Mouse (Mus musculus) liver, adult 2 months (tissue): ENCODE data around the gene Hnf1a.

ENCODE experiments used
- CTCF ChIP-seq: fragments of 200-500 bp; IDR thresholded peaks from 2 replicates; pipeline ENCODE4 v1.5.1; 2011; ENCODE audit warnings: low read depth, low read length, control low read depth
- POLR2A ChIP-seq: fragments of 200-500 bp; IDR thresholded peaks from 2 replicates; pipeline ENCODE4 v1.6.1; 2011; ENCODE audit warnings: low read length, control low read depth; ENCODE audit not compliant: insufficient read depth; ENCODE audit errors: extremely low read depth

GRCm38 (mm10) chr5:114949812-114950211 is 21.1 kb downstream of the Hnf1a start:
- TF ChIP-seq POLR2A: no peak
- no peak for TF ChIP-seq CTCF
